In genomic region chr11:100714534-100714915, GRCm38 (mm10) we compare ENCODE assay signal across 7 mouse cellular contexts. TPM values are rescaled to one million over a fixed set of nuclear protein-coding genes. Genes with fewer than 3 reads are reported as not detected.
DNase-seq lines count a peak whose midpoint lies in the region; ATAC-seq lines count a peak whose summit lies in the region.

No protein-coding gene starts in this region.

- H3K27ac ChIP-seq in forebrain, embryonic 14.5 days (ENCODE audit: low read depth, low read length), result no peak overlapping the region
- H3K27ac ChIP-seq in hindbrain, embryonic 11.5 days (ENCODE audit: low read depth, low read length), result 0 out of 2 replicates have a peak overlapping the region, but pooled peaks have one; percentile 10

- no peaks in the 10 kb centered on the region for H3K27me3 ChIP-seq in forebrain, embryonic 14.5 days (replicated peaks; ENCODE audit: control insufficient read depth, insufficient read depth, low read length)
- no peaks in the 10 kb centered on the region for H3K27me3 ChIP-seq in hindbrain, embryonic 11.5 days (ENCODE audit: control insufficient read depth, insufficient read depth, low read length)

- H3K4me1 ChIP-seq in forebrain, embryonic 14.5 days (ENCODE audit: control insufficient read depth, insufficient read depth, low read length), result peaks cover 14% of the 10 kb centered on the region
- H3K4me1 ChIP-seq in hindbrain, embryonic 11.5 days (replicated peaks; ENCODE audit: control insufficient read depth, insufficient read depth, low read length), result peaks cover 9% of the 10 kb centered on the region

- WGBS in forebrain, embryonic 14.5 days, result 46% methylated on average over 6 of the region's 6 CpGs
- WGBS in hindbrain, embryonic 11.5 days, result 42% methylated on average over 6 of the region's 6 CpGs

- peaks cover 57% of the 10 kb centered on the region for H3K36me3 ChIP-seq in forebrain, embryonic 14.5 days (ENCODE audit: control insufficient read depth, insufficient read depth, low read length)
- H3K36me3 ChIP-seq in hindbrain, embryonic 11.5 days (ENCODE audit: control insufficient read depth, insufficient read depth, low read length), result peaks cover 2% of the 10 kb centered on the region; the same call in 1 of the 2 replicates

- H3K4me3 ChIP-seq in forebrain, embryonic 14.5 days (ENCODE audit: low read depth, low read length), result no peak overlapping the region
- no peak overlapping the region for H3K4me3 ChIP-seq in hindbrain, embryonic 11.5 days (ENCODE audit: low read depth, low read length)

- H3K9me3 ChIP-seq in forebrain, embryonic 14.5 days (replicated peaks; ENCODE audit: control insufficient read depth, low read length), result no peaks in the 10 kb centered on the region
- H3K9me3 ChIP-seq in hindbrain, embryonic 11.5 days (ENCODE audit: control insufficient read depth, low read length), result no peaks in the 10 kb centered on the region

- no peak overlapping the region for H3K4me2 ChIP-seq in forebrain, embryonic 14.5 days (ENCODE audit: low read length)
- H3K4me2 ChIP-seq in hindbrain, embryonic 11.5 days (replicated peaks; ENCODE audit: low read depth, low read length), result peak overlapping the region; percentile 35; the same call in 1 of the 2 replicates

- no peak overlapping the region for H3K9ac ChIP-seq in forebrain, embryonic 14.5 days (ENCODE audit: low read length)
- H3K9ac ChIP-seq in hindbrain, embryonic 11.5 days (ENCODE audit: low read depth, low read length), result no peak overlapping the region

- DNase-seq in NIH3T3 (ENCODE audit: low read depth), result peak; percentile 89
- DNase-seq in c-Kit-positive CD71-positive TER-119-positive erythroid progenitor cells, embryonic 14.5 days (ENCODE audit: low spot score), result peak; percentile 80
- peak; percentile 78 for DNase-seq in forebrain, embryonic 14.5 days (ENCODE audit: low spot score)
- DNase-seq in hindbrain, embryonic 11.5 days (ENCODE audit: low spot score), result peak; percentile 84
- DNase-seq in layer of hippocampus, postnatal 25 days (ENCODE audit: extremely low spot score in 1 of 2, low spot score in 1 of 2), result peak; percentile 72 to 92
- DNase-seq in lung, postnatal 36 days, result peak; percentile 95
- DNase-seq in right cerebral cortex, postnatal 25 days, result peak; percentile 68

- 0 out of 2 replicates have a peak, but pooled peaks have one; percentile 13 for ATAC-seq in forebrain, embryonic 14.5 days
- ATAC-seq in hindbrain, embryonic 11.5 days (ENCODE audit: low FRiP score), result peak; percentile 33

RNA-seq across cellular contexts. Expression of gene Hspb9, which starts 0.9 kb away (rescaled TPM):
- polyA plus RNA-seq in forebrain, embryonic 14.5 days (2014; fragmentation: Nextera tagmentation; extraction: Ambion mirVana), result 0.53 TPM in 1 of 2 replicates, not detected in the other
- polyA plus RNA-seq in hindbrain, embryonic 11.5 days (2014; fragmentation: Nextera tagmentation; extraction: Ambion mirVana), result 0.50 and 0.82 TPM in 2 replicates
- not detected for total RNA-seq in layer of hippocampus, postnatal 25 days (2021)

RNA-seq across cellular contexts. Expression of gene Kat2a, which starts 2.3 kb away (rescaled TPM):
- polyA plus RNA-seq in forebrain, embryonic 14.5 days (2014; fragmentation: Nextera tagmentation; extraction: Ambion mirVana), result 32.6 and 47.3 TPM in 2 replicates
- 47.2 and 50.3 TPM in 2 replicates for polyA plus RNA-seq in hindbrain, embryonic 11.5 days (2014; fragmentation: Nextera tagmentation; extraction: Ambion mirVana)
- total RNA-seq in layer of hippocampus, postnatal 25 days (2021), result 10 to 100 TPM; 55.6 to 55.9 TPM

RNA-seq across cellular contexts. Expression of gene Dhx58, which starts 10.5 kb away (rescaled TPM):
- 1.2 and 1.6 TPM in 2 replicates for polyA plus RNA-seq in forebrain, embryonic 14.5 days (2014; fragmentation: Nextera tagmentation; extraction: Ambion mirVana)
- polyA plus RNA-seq in hindbrain, embryonic 11.5 days (2014; fragmentation: Nextera tagmentation; extraction: Ambion mirVana), result 1.8 and 1.9 TPM in 2 replicates
- total RNA-seq in layer of hippocampus, postnatal 25 days (2021), result 1 to 10 TPM; 1.4 to 2.1 TPM

RNA-seq across cellular contexts. Expression of gene Zfp385c, which starts 22.3 kb away (rescaled TPM):
- polyA plus RNA-seq in forebrain, embryonic 14.5 days (2014; fragmentation: Nextera tagmentation; extraction: Ambion mirVana), result 0.10 TPM in 1 of 2 replicates, not detected in the other
- 0.08 and 0.71 TPM in 2 replicates for polyA plus RNA-seq in hindbrain, embryonic 11.5 days (2014; fragmentation: Nextera tagmentation; extraction: Ambion mirVana)
- under 1 TPM in 1 of 2 experiments, not detected in 1; 0.31 TPM for total RNA-seq in layer of hippocampus, postnatal 25 days (2021)

RNA-seq across cellular contexts. Expression of gene Rab5c, which starts 23.5 kb away (rescaled TPM):
- 133 and 142 TPM in 2 replicates for polyA plus RNA-seq in forebrain, embryonic 14.5 days (2014; fragmentation: Nextera tagmentation; extraction: Ambion mirVana)
- 76.6 and 87.5 TPM in 2 replicates for polyA plus RNA-seq in hindbrain, embryonic 11.5 days (2014; fragmentation: Nextera tagmentation; extraction: Ambion mirVana)
- total RNA-seq in layer of hippocampus, postnatal 25 days (2021), result 100 to 1,000 TPM; 141 to 152 TPM
